Mouse (Mus musculus) leukemia stem cell, adult 10-12 weeks (primary cell): ENCODE data around the gene Car7. TPM values are rescaled to one million over a fixed set of nuclear protein-coding genes. Genes with fewer than 3 reads are reported as not detected.

Source experiments
- polyA plus RNA-seq: library from polyadenylated mRNA; stranded (reverse); fragments of >175 nt; gene quantifications from 2 replicates; pipeline ENCODE4 v1.2.3, GENCODE M21; 2012; ENCODE audit warnings: low replicate concordance

The Car7 gene
- 25.6 and 116 TPM in 2 replicates for polyA plus RNA-seq

GRCm38 (mm10) chr8:104533971-104534778, at the start of gene Car7, which contains the start of gene Nae1:
Gene Car7 (plus strand): TSS chr8:104534689.
Gene Nae1 (minus strand): TSS chr8:104534637.

DNA sequence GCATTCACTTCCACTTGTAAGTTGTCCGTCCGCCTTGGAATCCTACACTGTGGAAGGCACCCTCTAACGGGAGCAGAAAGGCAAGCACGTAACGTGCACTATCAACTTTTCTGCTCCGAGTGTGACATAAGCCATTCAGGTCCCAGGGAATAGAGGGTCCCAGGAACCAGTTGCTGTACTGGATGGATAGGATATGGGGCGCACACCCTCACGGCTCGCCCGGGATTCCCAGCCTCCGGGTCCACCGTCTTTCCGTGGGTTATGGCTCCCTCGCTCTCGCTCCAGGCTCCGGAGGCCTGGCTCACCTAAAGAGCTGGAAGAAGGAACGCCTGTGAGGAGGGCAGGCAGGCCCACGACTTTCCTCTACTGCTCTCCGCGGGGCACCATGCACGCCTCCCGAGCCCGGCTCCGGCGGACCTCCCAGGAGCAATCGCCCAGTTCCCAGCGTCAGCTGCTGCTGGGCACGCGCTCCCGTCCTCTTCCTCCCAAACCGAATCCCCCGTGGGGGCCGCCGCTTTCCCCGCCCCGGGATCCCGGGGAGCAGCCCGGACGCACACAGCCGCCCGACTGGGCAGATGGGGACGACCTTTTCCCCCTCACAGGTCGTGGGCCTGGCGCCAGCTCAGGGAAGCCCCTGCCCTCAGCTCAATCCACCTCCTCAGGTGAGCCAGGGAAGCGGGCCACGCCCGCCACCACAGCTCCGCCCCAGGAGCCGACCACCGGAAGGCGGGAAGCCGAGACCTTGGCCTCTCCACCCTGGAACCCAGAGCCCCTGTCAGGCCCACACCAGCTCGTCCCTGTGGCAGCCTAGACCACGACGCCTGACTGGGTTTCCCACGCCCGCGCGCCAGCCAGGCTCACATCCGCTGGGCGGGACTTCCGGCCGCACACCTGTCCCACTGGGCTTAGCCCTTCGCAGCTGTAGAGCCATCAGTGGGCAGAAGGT, 25.2 kb upstream of the Car7 start, which contains the start of gene Terb1:
Terb1 (minus strand) TSS at position 850 of the 946 bp plus-strand sequence.

DNA sequence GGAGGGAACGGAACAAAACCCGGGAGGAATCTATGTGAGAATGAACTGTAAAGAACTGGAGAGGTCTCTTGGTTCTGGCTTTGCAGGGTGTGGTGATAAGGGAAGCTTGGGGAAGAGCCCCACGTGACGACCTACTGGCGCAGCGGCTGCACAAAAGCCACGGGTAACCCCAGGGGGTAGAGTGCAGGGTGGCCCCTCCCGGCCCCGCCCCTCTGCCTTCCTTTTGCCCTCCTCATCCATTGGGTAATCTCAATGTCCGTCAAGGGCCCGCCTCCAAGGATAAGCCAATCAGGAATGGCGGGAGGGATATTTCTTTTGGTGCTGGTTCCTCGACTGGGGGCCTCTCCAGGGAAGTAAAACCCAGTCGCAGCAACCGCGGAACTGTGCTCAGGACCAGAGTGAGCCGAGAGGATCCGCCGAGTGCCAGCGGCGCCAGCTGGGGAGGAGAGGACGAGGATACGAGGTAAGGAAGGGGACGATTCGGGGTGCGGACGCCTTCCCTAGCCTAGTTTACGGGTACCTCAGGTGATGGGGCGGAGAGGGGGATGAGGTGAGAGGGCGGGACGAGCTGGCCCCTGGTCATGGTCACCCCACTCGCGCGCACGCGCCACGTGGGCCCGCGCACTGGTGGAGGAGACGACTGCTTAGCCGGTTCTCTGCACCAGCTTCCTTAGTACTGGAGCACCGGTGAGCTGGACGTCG, 56.8 kb downstream of the Car7 start, which contains the start of gene Pdp2:
Pdp2 (plus strand) TSS at position 319 of the 702 bp plus-strand sequence.

Other genes with a start within 250 kb of the Car7 start
- gene Cmtm2a, start 241.5 kb upstream of the Car7 start, polyA plus RNA-seq = not detected in 2 replicates
- gene Gm45711, start 224.6 kb upstream of the Car7 start, polyA plus RNA-seq = not detected in 2 replicates
- not detected in 2 replicates for gene Cmtm1, start 224.5 kb upstream of the Car7 start, polyA plus RNA-seq
- gene Gm11020, start 213.1 kb upstream of the Car7 start, polyA plus RNA-seq = not detected in 2 replicates
- not detected in 2 replicates for gene Cmtm2b, start 212.5 kb upstream of the Car7 start, polyA plus RNA-seq
- gene Cmtm3, start 195.3 kb upstream of the Car7 start, polyA plus RNA-seq = 16.1 and 29.9 TPM in 2 replicates
- gene Cmtm4, start 138.9 kb upstream of the Car7 start, polyA plus RNA-seq = 1.3 and 1.4 TPM in 2 replicates
- gene Dync1li2, start 91.6 kb upstream of the Car7 start, polyA plus RNA-seq = 18.9 and 20.9 TPM in 2 replicates
- 0.30 TPM in 1 of 2 replicates, not detected in the other for gene Terb1, start 24.8 kb upstream of the Car7 start, polyA plus RNA-seq
- 0.36 and 11.5 TPM in 2 replicates for gene Nae1, start 52 bp upstream of the Car7 start, polyA plus RNA-seq
- gene Pdp2, start 56.8 kb downstream of the Car7 start, polyA plus RNA-seq = 1.6 and 2.6 TPM in 2 replicates
- gene Cdh16, start 89.7 kb downstream of the Car7 start, polyA plus RNA-seq = not detected in 2 replicates
- gene Rrad, start 96.6 kb downstream of the Car7 start, polyA plus RNA-seq = 1.1 and 4.9 TPM in 2 replicates
- gene Ciao2b, start 107.3 kb downstream of the Car7 start, polyA plus RNA-seq = 35.6 and 56.5 TPM in 2 replicates
- not detected in 2 replicates for gene Ces2a, start 199.3 kb downstream of the Car7 start, polyA plus RNA-seq